Mouse (Mus musculus) MEL (cell line): ENCODE data around the gene Zkscan2. TPM values are rescaled to one million over a fixed set of nuclear protein-coding genes. Genes with fewer than 3 reads are reported as not detected.

Experiments used
- DNase-seq: peaks from one replicate; pipeline ENCODE4 v3.0.0; 2011; ENCODE audit warnings: low read depth, low spot score
- H3K27ac ChIP-seq: 2 replicates; pipeline ENCODE4 v1.5.1; 2012; ENCODE audit warnings: low read depth, mild to moderate bottlenecking, control low read depth, low read length, moderate library complexity; ENCODE audit not compliant: control insufficient read depth
- H3K27me3 ChIP-seq, 2 experiments: fragments of 150-350 bp in 1 of 2; sonication (generic) in 1 of 2; 2 replicates each; pipeline ENCODE4 v1.6.1; 2012; ENCODE audit warnings: low read length in 2 of 2, mild to moderate bottlenecking in 2 of 2, improper control_type of control experiment in 1 of 2, moderate library complexity in 1 of 2; ENCODE audit not compliant: insufficient read depth in 2 of 2, control insufficient read depth in 1 of 2
- H3K36me3 ChIP-seq, 2 experiments: 2 replicates each; pipeline ENCODE4 v1.6.1; 2012 to 2014; ENCODE audit warnings: low read length in 2 of 2, improper control_type of control experiment in 1 of 2, inconsistent platforms in 1 of 2, mild to moderate bottlenecking in 1 of 2; ENCODE audit not compliant: insufficient read depth in 2 of 2, control insufficient read depth in 1 of 2
- H3K4me1 ChIP-seq, 2 experiments: fragments of 150-350 bp in 1 of 2; sonication (generic) in 1 of 2; 2 replicates each; pipeline ENCODE4 v1.6.1; 2012; ENCODE audit warnings: low read length in 2 of 2, improper control_type of control experiment in 1 of 2, mild to moderate bottlenecking in 1 of 2; ENCODE audit not compliant: insufficient read depth in 2 of 2, control insufficient read depth in 1 of 2
- H3K4me3 ChIP-seq, 2 experiments: fragments of 150-350 bp in 1 of 2; sonication (generic) in 1 of 2; 2 replicates each; pipeline ENCODE4 v1.5.1; 2012; ENCODE audit warnings: low read depth in 2 of 2, low read length in 2 of 2, mild to moderate bottlenecking in 2 of 2, moderate library complexity in 2 of 2, control low read depth in 1 of 2, improper control_type of control experiment in 1 of 2; ENCODE audit not compliant: control insufficient read depth in 1 of 2, insufficient read depth in 1 of 2
- H3K79me2 ChIP-seq: 2 replicates; pipeline ENCODE4 v1.6.1; 2012; ENCODE audit warnings: mild to moderate bottlenecking, low read length, moderate library complexity; ENCODE audit not compliant: control insufficient read depth, poor library complexity, insufficient read depth
- H3K9ac ChIP-seq: 2 replicates; pipeline ENCODE4 v1.6.1; 2012; ENCODE audit warnings: low read depth, mild to moderate bottlenecking, control low read depth, low read length, moderate library complexity; ENCODE audit not compliant: control insufficient read depth, poor library complexity, severe bottlenecking
- H3K9me3 ChIP-seq: fragments of 150-350 bp; sonication (generic); replicated peaks from 2 replicates; pipeline ENCODE4 v1.6.1; 2012; ENCODE audit warnings: mild to moderate bottlenecking, low read length, improper control_type of control experiment, moderate library complexity; ENCODE audit not compliant: insufficient read depth
- BHLHE40 ChIP-seq: IDR thresholded peaks from 2 replicates; pipeline ENCODE4 v1.6.1; 2012; ENCODE audit warnings: low read depth, mild to moderate bottlenecking, inconsistent platforms, low read length, improper control_type of control experiment, borderline replicate concordance
- CHD2 ChIP-seq: IDR thresholded peaks from 2 replicates; pipeline ENCODE4 v1.6.1; 2011; ENCODE audit warnings: low read length, improper control_type of control experiment
- CTCF ChIP-seq, 3 experiments: IDR thresholded peaks in 2 of 3; conservative IDR thresholded peaks in 1 of 3; 2 replicates each; pipeline ENCODE4 v1.5.1; 2011 to 2012; ENCODE audit warnings: low read length in 3 of 3, low read depth in 2 of 3, mild to moderate bottlenecking in 2 of 3, improper control_type of control experiment in 1 of 3, inconsistent platforms in 1 of 3, mixed read lengths in 1 of 3, moderate library complexity in 1 of 3; ENCODE audit not compliant: control insufficient read depth in 1 of 3, insufficient read depth in 1 of 3, poor library complexity in 1 of 3, severe bottlenecking in 1 of 3
- ELF1 ChIP-seq: IDR thresholded peaks from 2 replicates; pipeline ENCODE4 v1.6.1; 2014; ENCODE audit warnings: low read depth, mild to moderate bottlenecking, inconsistent platforms, low read length, improper control_type of control experiment, moderate library complexity
- EP300 ChIP-seq, 2 experiments: IDR thresholded peaks; 2 replicates each; pipeline ENCODE4 v1.6.1; 2011; ENCODE audit warnings: improper control_type of control experiment in 2 of 2, low read length in 2 of 2, low read depth in 1 of 2, mild to moderate bottlenecking in 1 of 2
- ETS1 ChIP-seq: IDR thresholded peaks from 2 replicates; pipeline ENCODE4 v1.6.1; 2012; ENCODE audit warnings: low read depth, mild to moderate bottlenecking, inconsistent platforms, low read length, improper control_type of control experiment, moderate library complexity
- GABPA ChIP-seq: IDR thresholded peaks from 2 replicates; pipeline ENCODE4 v1.6.1; 2012; ENCODE audit warnings: low read depth, mild to moderate bottlenecking, inconsistent platforms, low read length, improper control_type of control experiment, moderate library complexity
- HCFC1 ChIP-seq: IDR thresholded peaks from 2 replicates; pipeline ENCODE4 v1.6.1; 2012; ENCODE audit warnings: low read depth, mild to moderate bottlenecking, inconsistent platforms, low read length, improper control_type of control experiment, moderate library complexity
- JUND ChIP-seq: IDR thresholded peaks from 2 replicates; pipeline ENCODE4 v1.6.1; 2011; ENCODE audit warnings: low read depth, mild to moderate bottlenecking, improper control_type of control experiment, low read length
- KAT2A ChIP-seq: conservative IDR thresholded peaks from 2 replicates; pipeline ENCODE4 v1.6.1; 2012; ENCODE audit warnings: low read depth, low read length, improper control_type of control experiment, inconsistent platforms
- MAX ChIP-seq: IDR thresholded peaks from 2 replicates; pipeline ENCODE4 v1.6.1; 2011; ENCODE audit warnings: low read length, improper control_type of control experiment
- MAZ ChIP-seq: IDR thresholded peaks from 2 replicates; pipeline ENCODE4 v1.6.1; 2012; ENCODE audit warnings: low read depth, mild to moderate bottlenecking, inconsistent platforms, low read length, improper control_type of control experiment
- MXI1 ChIP-seq: IDR thresholded peaks from 2 replicates; pipeline ENCODE4 v1.6.1; 2011; ENCODE audit warnings: mild to moderate bottlenecking, low read depth, low read length, improper control_type of control experiment
- MYB ChIP-seq: IDR thresholded peaks from 2 replicates; pipeline ENCODE4 v1.6.1; 2011; ENCODE audit warnings: mild to moderate bottlenecking, low read depth, low read length, improper control_type of control experiment
- MYC ChIP-seq: IDR thresholded peaks from 2 replicates; pipeline ENCODE4 v1.6.1; 2011; ENCODE audit warnings: low read depth, mild to moderate bottlenecking, low read length, improper control_type of control experiment, moderate library complexity
- NELFE ChIP-seq: IDR thresholded peaks from 2 replicates; pipeline ENCODE4 v1.6.1; 2011; ENCODE audit warnings: low read depth, low read length, improper control_type of control experiment
- NRF1 ChIP-seq: IDR thresholded peaks from 2 replicates; pipeline ENCODE4 v1.6.1; 2014; ENCODE audit warnings: low read depth, mild to moderate bottlenecking, inconsistent platforms, low read length, improper control_type of control experiment, moderate library complexity; ENCODE audit not compliant: poor library complexity, insufficient read depth, severe bottlenecking
- POLR2AphosphoS2 ChIP-seq: IDR thresholded peaks from 2 replicates; pipeline ENCODE4 v1.6.1; 2011; ENCODE audit warnings: low read length, improper control_type of control experiment
- RAD21 ChIP-seq: IDR thresholded peaks from 2 replicates; pipeline ENCODE4 v1.6.1; 2011; ENCODE audit warnings: mild to moderate bottlenecking, low read depth, low read length, improper control_type of control experiment
- RCOR1 ChIP-seq: IDR thresholded peaks from 2 replicates; pipeline ENCODE4 v1.6.1; 2012; ENCODE audit warnings: low read depth, mild to moderate bottlenecking, inconsistent platforms, low read length, improper control_type of control experiment
- SIN3A ChIP-seq: IDR thresholded peaks from 2 replicates; pipeline ENCODE4 v1.6.1; 2012; ENCODE audit warnings: low read length, improper control_type of control experiment, inconsistent platforms
- SMC3 ChIP-seq: IDR thresholded peaks from 2 replicates; pipeline ENCODE4 v1.6.1; 2011; ENCODE audit warnings: low read depth, low read length, improper control_type of control experiment
- TAL1 ChIP-seq: IDR thresholded peaks from 2 replicates; pipeline ENCODE4 v1.6.1; 2012; ENCODE audit warnings: mild to moderate bottlenecking, inconsistent platforms, low read length, moderate library complexity, mixed read lengths
- TBP ChIP-seq: IDR thresholded peaks from 2 replicates; pipeline ENCODE4 v1.8.0; 2011; ENCODE audit warnings: low read depth, low read length, improper control_type of control experiment
- UBTF ChIP-seq: IDR thresholded peaks from 2 replicates; pipeline ENCODE4 v1.6.1; 2012; ENCODE audit warnings: low read depth, mild to moderate bottlenecking, inconsistent platforms, low read length, improper control_type of control experiment, moderate library complexity, borderline replicate concordance; ENCODE audit not compliant: insufficient read depth
- USF2 ChIP-seq, 2 experiments: IDR thresholded peaks; 2 replicates each; pipeline ENCODE4 v1.6.1; 2011 to 2012; ENCODE audit warnings: improper control_type of control experiment in 2 of 2, low read length in 2 of 2, borderline replicate concordance in 1 of 2, inconsistent platforms in 1 of 2, low read depth in 1 of 2, mild to moderate bottlenecking in 1 of 2; ENCODE audit not compliant: insufficient read depth in 1 of 2
- ZNF384 ChIP-seq: IDR thresholded peaks from 2 replicates; pipeline ENCODE4 v1.6.1; 2012; ENCODE audit warnings: low read depth, mild to moderate bottlenecking, inconsistent platforms, low read length, improper control_type of control experiment
- polyA plus RNA-seq, 2 experiments: library from polyadenylated mRNA; stranded (reverse) in 1 of 2; unstranded in 1 of 2; fragments of >175 nt in 1 of 2; fragments of >200 nt in 1 of 2; gene quantifications; 2 replicates each; pipeline versions ENCODE4 v1.2.1 to v1.2.4; 2012; ENCODE audit warnings: low replicate concordance in 2 of 2, low read depth in 1 of 2; ENCODE audit not compliant: insufficient read length in 2 of 2, insufficient read depth in 1 of 2, missing spikeins in 1 of 2
- total RNA-seq: library from RNA; depleted of rRNA; stranded (reverse); fragments of 300-350 nt; gene quantifications from 2 replicates; pipeline ENCODE4 v1.2.3, GENCODE M21; 2012

Gene Zkscan2
- total and polyA plus RNA-seq, 3 experiments: not detected

- TF ChIP-seq ELF1 (no peak), SIN3A (peak; percentile 27; the same call in 1 of the 2 replicates)
These were observed 34.4 kb downstream of the Zkscan2 start (continued) for GRCm38 (mm10) chr7:123465692-123466387.

GRCm38 (mm10) chr7:123463569-123463968 is 36.7 kb downstream of the Zkscan2 start:
- H3K27me3 ChIP-seq: 0 out of 4 replicates have a peak, but pooled peaks cover 0 to 2% of the 10 kb centered on the region in 2 experiments
- DNase-seq: no peak
- TF ChIP-seq ZNF384 (no peak), CHD2 (no peak), NRF1 (no peak), ETS1 (no peak), TBP (no peak), MYB (no peak), MXI1 (no peak), MYC (no peak), BHLHE40 (no peak)
- H3K79me2 ChIP-seq: no peaks in the 10 kb centered on the region
- H3K9ac ChIP-seq: no peak overlapping the region
- peaks cover 5 to 31% of the 10 kb centered on the region in 2 experiments for H3K4me1 ChIP-seq
- no peak overlapping the region for H3K4me3 ChIP-seq
- H3K9me3 ChIP-seq: no peaks in the 10 kb centered on the region
- no peak overlapping the region for H3K27ac ChIP-seq
- peaks cover 0 to 25% of the 10 kb centered on the region in 2 experiments; a peak in 2 of 4 replicates for H3K36me3 ChIP-seq

GRCm38 (mm10) chr7:123462070-123462501 is 38.2 kb downstream of the Zkscan2 start, which contains the start of gene Aqp8:
TSS of gene Aqp8 (plus strand) at chr7:123462291.
- DNase-seq: peak; percentile 94
- peaks cover 7 to 44% of the 10 kb centered on the region in 2 experiments for H3K4me1 ChIP-seq
- 0 out of 2 replicates have a peak within 1 kb of the TSS, but pooled peaks have one; percentile 20 for H3K27ac ChIP-seq
- no peak within 1 kb of the TSS for H3K4me3 ChIP-seq
- H3K9ac ChIP-seq: peak within 1 kb of the TSS; percentile 32; the same call in 1 of the 2 replicates
- H3K36me3 ChIP-seq: peaks cover 0 to 34% of the 10 kb centered on the region in 2 experiments; a peak in 2 of 4 replicates
- H3K9me3 ChIP-seq: no peaks in the 10 kb centered on the region
- H3K79me2 ChIP-seq: no peaks in the 10 kb centered on the region
- H3K27me3 ChIP-seq: no peaks in the 10 kb centered on the region
- TF ChIP-seq TAL1 (peak; percentile 87), NELFE (no peak), HCFC1 (0 out of 2 replicates have a peak, but pooled peaks have one; percentile 16), CTCF (IDR thresholded peaks at IDR 0.05 in 2 of 3, conservative IDR thresholded peaks at IDR 0.05 in 1 of 3; ENCODE audit: control insufficient read depth in 1 of 3, insufficient read depth in 1 of 3, low read depth in 2 of 3, low read length in 3 of 3, poor library complexity in 1 of 3, severe bottlenecking in 1 of 3) (peak in 2 of 3 experiments; percentile 5 to 18; a peak in 2 of 6 replicates), MAX (peak; percentile 96), USF2 (IDR thresholded peaks at IDR 0.05; ENCODE audit: borderline replicate concordance in 1 of 2, insufficient read depth in 1 of 2, low read depth in 1 of 2, low read length in 2 of 2) (peak in 1 of 2 experiments; percentile 57; a peak in 1 of 4 replicates), MYB (no peak), SIN3A (peak; percentile 89), SMC3 (0 out of 2 replicates have a peak, but pooled peaks have one; percentile 27), KAT2A (no peak), GABPA (no peak), ZNF384 (peak; percentile 96), RAD21 (peak; percentile 9; the same call in 1 of the 2 replicates), RCOR1 (peak; percentile 89), EP300 (IDR thresholded peaks at IDR 0.05; ENCODE audit: low read depth in 1 of 2, low read length in 2 of 2) (peak; percentile 89 to 90), JUND (no peak), TBP (no peak), MAZ (no peak), MXI1 (peak; percentile 93), UBTF (no peak), ELF1 (no peak), POLR2AphosphoS2 (no peak), MYC (peak; percentile 93)
